In the genomic region with DNA sequence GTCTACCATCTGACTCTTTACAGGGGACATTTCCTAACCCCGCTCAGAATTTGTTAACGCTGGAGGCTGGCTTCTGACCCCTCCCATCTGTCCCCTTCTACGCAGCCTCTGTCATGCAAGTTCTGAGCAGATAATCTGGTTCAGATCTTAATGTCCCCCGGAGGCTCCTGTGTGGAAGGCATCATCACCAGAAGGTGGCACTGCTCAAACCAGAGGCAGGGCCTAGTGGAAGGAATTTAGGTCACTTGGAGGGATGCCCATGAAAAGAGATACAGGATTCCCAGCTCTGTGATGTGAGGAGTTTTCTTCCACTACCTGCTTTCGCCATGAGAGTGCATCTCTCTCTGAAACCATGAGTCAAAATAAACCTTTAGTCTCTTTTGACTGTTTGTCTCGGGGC, we compare ENCODE assay signal across 14 mouse cellular contexts.
DNase-seq lines count a peak whose midpoint lies in the region; ATAC-seq and TF ChIP-seq lines count a peak whose summit lies in the region.
"Had no signal": no experiment of that assay in that cellular context is flagged by ENCODE, and none has a peak within 500 bp of the region (broad histone marks: within the 10 kb centered on the region; RNA-seq: fewer than 3 reads in every experiment).

No protein-coding gene starts in this region.

- H3K4me1 ChIP-seq in lung, embryonic 14.5 days (ENCODE audit: insufficient read depth), result 0 out of 2 replicates have a peak, but pooled peaks cover 2% of the 10 kb centered on the region
- no peaks in the 10 kb centered on the region for H3K4me1 ChIP-seq in lung, adult 2 months (ENCODE audit: control insufficient read depth, insufficient read depth, low read length)
- H3K4me1 ChIP-seq in cerebellum, adult 2 months (ENCODE audit: control insufficient read depth, insufficient read depth, low read length), result peaks cover 32% of the 10 kb centered on the region

- H3K36me3 ChIP-seq in lung, embryonic 14.5 days (ENCODE audit: insufficient read depth), result no peaks in the 10 kb centered on the region

- 63% methylated on average over 6 of the region's 6 CpGs for WGBS in lung, embryonic 14.5 days
- 71% methylated on average over 6 of the region's 6 CpGs for WGBS in lung, adult 2 months
- 41% methylated on average over 6 of the region's 6 CpGs for WGBS in cerebellum, adult 2 months

- H3K27me3 ChIP-seq in lung, embryonic 14.5 days (ENCODE audit: insufficient read depth, low read length), result no peaks in the 10 kb centered on the region
- no peaks in the 10 kb centered on the region for H3K27me3 ChIP-seq in cerebellum, adult 2 months (ENCODE audit: control insufficient read depth, insufficient read depth, low read length)

- TF ChIP-seq POLR2A in lung, adult 2 months (IDR thresholded peaks at IDR 0.05; ENCODE audit: borderline replicate concordance, extremely low read depth, low read depth, low read length), result no peak
- TF ChIP-seq POLR2A in cerebellum, adult 2 months (IDR thresholded peaks at IDR 0.05; ENCODE audit: borderline replicate concordance, insufficient read depth, low read length), result no peak

- intact Hi-C loops in gastrocnemius, adult 2 months (cut with DNase I), result no loop called here

- H3K4me2 ChIP-seq in lung, embryonic 14.5 days, result no peak overlapping the region

- ATAC-seq in lung, embryonic 14.5 days (ENCODE audit: insufficient read depth), result no peak
- ATAC-seq: Patski had no signal

- TF ChIP-seq CTCF in gastrocnemius, adult 2 months (IDR thresholded peaks at IDR 0.05), result peak; percentile 54
- TF ChIP-seq CTCF in lung, embryonic 14.5 days (IDR thresholded peaks at IDR 0.05; ENCODE audit: low read depth), result peak; percentile 41
- no peak for TF ChIP-seq CTCF in lung, adult 2 months (IDR thresholded peaks at IDR 0.05; ENCODE audit: insufficient read depth, low read length)
- peak; percentile 66 for TF ChIP-seq CTCF in cerebellum, adult 2 months (IDR thresholded peaks at IDR 0.05; ENCODE audit: borderline replicate concordance, insufficient read depth, low read depth, low read length)

- no peak for DNase-seq in gastrocnemius, adult 2 months
- no peak for DNase-seq in gastrocnemius, postnatal 25 days
- DNase-seq in lung, embryonic 14.5 days, result peak; percentile 12
- no peak for DNase-seq in lung, adult 2 months
- peak; percentile 66 to 77 for DNase-seq in cerebellum, adult 2 months
- DNase-seq in retina, postnatal 7 days (ENCODE audit: low read depth, low spot score), result peak; percentile 64
- DNase-seq in spleen, adult 18-20 months, result no peak
- no peak for DNase-seq in testis, postnatal 14 days (ENCODE audit: low spot score)
- DNase-seq: adrenal gland, postnatal 25 days; gastrocnemius, postnatal 10 days; kidney, postnatal 4 days had no signal

- H3K9ac ChIP-seq in lung, embryonic 14.5 days, result no peak overlapping the region
- H3K9ac ChIP-seq: liver, embryonic 14.5 days had no signal

- H3K4me3 ChIP-seq in gastrocnemius, adult 2 months, result no peak overlapping the region
- H3K4me3 ChIP-seq in lung, embryonic 14.5 days (ENCODE audit: low read depth, low read length), result no peak overlapping the region
- H3K4me3 ChIP-seq in lung, adult 2 months (replicated peaks; ENCODE audit: extremely low read depth, low read depth, low read length), result no peak overlapping the region
- H3K4me3 ChIP-seq in cerebellum, adult 2 months (replicated peaks; ENCODE audit: insufficient read depth, low read depth, low read length), result no peak overlapping the region
- H3K4me3 ChIP-seq: myocyte had no signal

- no peak overlapping the region for H3K27ac ChIP-seq in gastrocnemius, adult 2 months
- no peak overlapping the region for H3K27ac ChIP-seq in lung, embryonic 14.5 days (ENCODE audit: low read depth)
- H3K27ac ChIP-seq in cerebellum, adult 2 months (ENCODE audit: insufficient read depth, low read length), result 0 out of 2 replicates have a peak overlapping the region, but pooled peaks have one; percentile 19
- H3K27ac ChIP-seq: liver, embryonic 14.5 days had no signal

- H3K9me3 ChIP-seq in lung, embryonic 14.5 days (ENCODE audit: low read depth, low read length), result no peaks in the 10 kb centered on the region

Comparison
In these comparisons a context has a peak if more than half of its experiments do, and no peak if none do; other contexts are left out.
1. DNase-seq: peak in lung, embryonic 14.5 days (single experiment), cerebellum, adult 2 months (2 of 2) and retina, postnatal 7 days (single experiment); none in gastrocnemius, adult 2 months (single experiment), gastrocnemius, postnatal 25 days (single experiment), lung, adult 2 months (single experiment), spleen, adult 18-20 months (0 of 2) and testis, postnatal 14 days (single experiment).